In the genomic region with DNA sequence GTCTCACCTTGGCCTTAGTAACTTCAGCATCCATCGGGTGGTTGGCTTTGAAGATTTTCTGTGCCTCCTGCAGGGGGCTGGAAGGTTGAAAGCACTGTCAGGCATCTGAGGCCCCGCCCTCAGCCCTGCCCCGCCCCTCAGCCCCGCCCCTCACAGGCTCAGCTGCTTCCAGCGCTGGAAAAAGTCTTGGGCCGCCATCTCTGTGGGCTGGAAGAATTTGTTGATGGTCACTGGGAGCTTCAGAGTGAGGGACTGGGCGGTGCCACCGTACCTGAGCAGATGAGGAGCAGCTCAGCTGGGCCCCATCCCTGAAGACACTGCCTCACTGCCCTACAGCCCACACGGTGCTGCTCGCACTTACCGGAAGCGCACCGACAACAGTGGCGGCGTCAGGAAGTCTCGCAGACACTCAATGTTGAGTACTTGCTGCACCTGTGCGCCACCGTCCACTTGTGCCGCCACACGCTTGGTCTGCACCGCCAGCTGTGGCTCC, we compare ENCODE assay signal across 8 mouse cellular contexts. TPM values are rescaled to one million over a fixed set of nuclear protein-coding genes. Genes with fewer than 3 reads are reported as not detected.
A peak's percentile ranks its signal among the peaks of the same experiment; 100 is the strongest.
DNase-seq lines count a peak whose midpoint lies in the region; ATAC-seq and TF ChIP-seq lines count a peak whose summit lies in the region.

No protein-coding gene starts in this region.

- peak; percentile 28 for TF ChIP-seq CTCF in left cerebral cortex, adult 2 months (IDR thresholded peaks at IDR 0.05)
- TF ChIP-seq CTCF in cortical plate, adult 2 months (IDR thresholded peaks at IDR 0.05; ENCODE audit: extremely low read depth, insufficient read depth, low read length), result no peak

- peaks cover 6% of the 10 kb centered on the region for H3K4me1 ChIP-seq in cortical plate, adult 2 months (ENCODE audit: control insufficient read depth, insufficient read depth, low read length)
- peaks cover 37% of the 10 kb centered on the region for H3K4me1 ChIP-seq in hindbrain, embryonic 12.5 days
- peaks cover 64% of the 10 kb centered on the region for H3K4me1 ChIP-seq in liver, embryonic 13.5 days (replicated peaks)

- peak; percentile 32; the same call in 1 of the 2 replicates for TF ChIP-seq POLR2A in cortical plate, adult 2 months (IDR thresholded peaks at IDR 0.05; ENCODE audit: extremely low read depth, insufficient read depth, low read length)

- H3K9ac ChIP-seq in hindbrain, embryonic 12.5 days, result peak overlapping the region; percentile 44; the same call in 1 of the 2 replicates
- H3K9ac ChIP-seq in liver, embryonic 13.5 days, result peak overlapping the region; percentile 50

- 19% methylated on average over 21 of the region's 21 CpGs for WGBS in hindbrain, embryonic 12.5 days
- 24% methylated on average over 21 of the region's 21 CpGs for WGBS in liver, embryonic 13.5 days (ENCODE audit: insufficient replicate concordance)

- H3K36me3 ChIP-seq in hindbrain, embryonic 12.5 days, result peaks cover 75% of the 10 kb centered on the region
- H3K36me3 ChIP-seq in liver, embryonic 13.5 days, result peaks cover 75% of the 10 kb centered on the region

- 0 out of 2 replicates have a peak, but pooled peaks have one; percentile 21 for ATAC-seq in hindbrain, embryonic 12.5 days (ENCODE audit: low FRiP score)
- ATAC-seq in liver, embryonic 13.5 days (ENCODE audit: low read depth), result peak; percentile 36; the same call in 1 of the 2 replicates

- H3K27ac ChIP-seq in left cerebral cortex, adult 2 months, result peak overlapping the region; percentile 61
- peak overlapping the region; percentile 25; the same call in 1 of the 2 replicates for H3K27ac ChIP-seq in cortical plate, adult 2 months (ENCODE audit: insufficient read depth, low read length)
- H3K27ac ChIP-seq in hindbrain, embryonic 12.5 days, result peak overlapping the region; percentile 62; the same call in 1 of the 2 replicates
- H3K27ac ChIP-seq in liver, embryonic 13.5 days, result no peak overlapping the region; the same call in 1 of the 2 replicates

- intact Hi-C loops in left cerebral cortex, adult 2 months (cut with DNase I), result loop anchor here (5.0 kb wide), 1 partner anchor 56 kb away; no protein-coding TSS in a partner anchor
- intact Hi-C loops in left cerebral cortex, postnatal 36 days (cut with DNase I), result no loop called here

- no peaks in the 10 kb centered on the region for H3K9me3 ChIP-seq in hindbrain, embryonic 12.5 days (replicated peaks)
- no peaks in the 10 kb centered on the region for H3K9me3 ChIP-seq in liver, embryonic 13.5 days (replicated peaks)

- peak overlapping the region; percentile 41 for H3K4me2 ChIP-seq in hindbrain, embryonic 12.5 days (replicated peaks)
- H3K4me2 ChIP-seq in liver, embryonic 13.5 days, result peak overlapping the region; percentile 57

- no peak for DNase-seq in left cerebral cortex, adult 2 months (ENCODE audit: extremely low spot score in 1 of 2, low spot score in 2 of 2)
- DNase-seq in left cerebral cortex, postnatal 36 days (ENCODE audit: low spot score in 2 of 2), result no peak
- peak; percentile 32 for DNase-seq in liver, embryonic 13.5 days
- peak; percentile 56 to 58 for DNase-seq in natural killer cell, adult 2 months (ENCODE audit: low spot score in 2 of 2)
- DNase-seq in cerebellum, postnatal 4 days (ENCODE audit: low spot score in 2 of 2), result no peak
- no peak for DNase-seq in cerebellum, adult 8-10 months

- no peak overlapping the region for H3K4me3 ChIP-seq in left cerebral cortex, adult 2 months
- peak overlapping the region; percentile 4; the same call in 1 of the 2 replicates for H3K4me3 ChIP-seq in cortical plate, adult 2 months (ENCODE audit: insufficient read depth, low read length)
- H3K4me3 ChIP-seq in hindbrain, embryonic 12.5 days, result peak overlapping the region; percentile 15
- peak overlapping the region; percentile 34 for H3K4me3 ChIP-seq in liver, embryonic 13.5 days (replicated peaks)

- H3K27me3 ChIP-seq in hindbrain, embryonic 12.5 days, result 0 out of 2 replicates have a peak, but pooled peaks cover 3% of the 10 kb centered on the region
- no peaks in the 10 kb centered on the region for H3K27me3 ChIP-seq in liver, embryonic 13.5 days

RNA-seq across cellular contexts. Expression of a gene that starts 5.4 kb away (rescaled TPM):
- total RNA-seq in left cerebral cortex, adult 2 months (2021), result 10 to 100 TPM; 23.4 to 24.1 TPM
- 10 to 100 TPM; 18.2 to 20.6 TPM for total RNA-seq in left cerebral cortex, postnatal 36 days (2021)
- polyA plus RNA-seq in cortical plate, adult 2 months (2012; rRNA removed), result 28.6 and 30.7 TPM in 2 replicates
- polyA plus RNA-seq in hindbrain, embryonic 12.5 days (2016; fragmentation: Nextera tagmentation; extraction: Ambion mirVana), result 19.1 and 22.7 TPM in 2 replicates
- polyA plus RNA-seq in liver, embryonic 13.5 days (2015; fragmentation: Nextera tagmentation; extraction: Ambion mirVana), result 7.2 and 7.5 TPM in 2 replicates

RNA-seq across cellular contexts. Expression of a gene that starts 8.8 kb away (rescaled TPM):
- 10 to 100 TPM; 96.1 to 98.5 TPM for total RNA-seq in left cerebral cortex, adult 2 months (2021)
- 10 to 100 TPM; 91.7 to 98.1 TPM for total RNA-seq in left cerebral cortex, postnatal 36 days (2021)
- polyA plus RNA-seq in cortical plate, adult 2 months (2012; rRNA removed), result 121 and 129 TPM in 2 replicates
- 153 and 155 TPM in 2 replicates for polyA plus RNA-seq in hindbrain, embryonic 12.5 days (2016; fragmentation: Nextera tagmentation; extraction: Ambion mirVana)
- 47.2 and 51.2 TPM in 2 replicates for polyA plus RNA-seq in liver, embryonic 13.5 days (2015; fragmentation: Nextera tagmentation; extraction: Ambion mirVana)

RNA-seq across cellular contexts. Expression of a gene that starts 28.0 kb away (rescaled TPM):
- 100 to 1,000 TPM; 327 to 331 TPM for total RNA-seq in left cerebral cortex, adult 2 months (2021)
- 100 to 1,000 TPM; 346 to 355 TPM for total RNA-seq in left cerebral cortex, postnatal 36 days (2021)
- 241 and 247 TPM in 2 replicates for polyA plus RNA-seq in cortical plate, adult 2 months (2012; rRNA removed)
- 103 and 107 TPM in 2 replicates for polyA plus RNA-seq in hindbrain, embryonic 12.5 days (2016; fragmentation: Nextera tagmentation; extraction: Ambion mirVana)
- polyA plus RNA-seq in liver, embryonic 13.5 days (2015; fragmentation: Nextera tagmentation; extraction: Ambion mirVana), result 69.5 and 82.4 TPM in 2 replicates

RNA-seq across cellular contexts. Expression of a gene that starts 31.7 kb away (rescaled TPM):
- 100 to 1,000 TPM; 273 to 290 TPM for total RNA-seq in left cerebral cortex, adult 2 months (2021)
- total RNA-seq in left cerebral cortex, postnatal 36 days (2021), result 100 to 1,000 TPM; 284 to 285 TPM
- polyA plus RNA-seq in cortical plate, adult 2 months (2012; rRNA removed), result 359 and 377 TPM in 2 replicates
- 606 and 662 TPM in 2 replicates for polyA plus RNA-seq in hindbrain, embryonic 12.5 days (2016; fragmentation: Nextera tagmentation; extraction: Ambion mirVana)
- 50.4 and 57.0 TPM in 2 replicates for polyA plus RNA-seq in liver, embryonic 13.5 days (2015; fragmentation: Nextera tagmentation; extraction: Ambion mirVana)

RNA-seq across cellular contexts. Expression of a gene that starts 41.7 kb away (rescaled TPM):
- 1 to 10 TPM; 2.8 to 3.0 TPM for total RNA-seq in left cerebral cortex, adult 2 months (2021)
- total RNA-seq in left cerebral cortex, postnatal 36 days (2021), result 1 to 10 TPM; 1.4 to 3.4 TPM
- 1.5 and 2.0 TPM in 2 replicates for polyA plus RNA-seq in cortical plate, adult 2 months (2012; rRNA removed)
- polyA plus RNA-seq in hindbrain, embryonic 12.5 days (2016; fragmentation: Nextera tagmentation; extraction: Ambion mirVana), result not detected in 2 replicates
- polyA plus RNA-seq in liver, embryonic 13.5 days (2015; fragmentation: Nextera tagmentation; extraction: Ambion mirVana), result 0.07 and 0.22 TPM in 2 replicates

Comparison
In these comparisons a context has a peak if more than half of its experiments do, and no peak if none do; other contexts are left out.
1. DNase-seq: peak in liver, embryonic 13.5 days (single experiment) and natural killer cell, adult 2 months (2 of 2); none in left cerebral cortex, adult 2 months (0 of 2), left cerebral cortex, postnatal 36 days (0 of 2), cerebellum, postnatal 4 days (0 of 2) and cerebellum, adult 8-10 months (single experiment).